Mouse (Mus musculus) lung, postnatal 14 days (tissue): Measurements from ENCODE around the gene Dagla.
A peak's percentile ranks its signal among the peaks of the same experiment; 100 is the strongest.

ENCODE experiments used
- DNase-seq: peaks from one replicate; pipeline ENCODE4 v3.0.0; 2021

The Dagla gene

GRCm38 (mm10) chr19:10278669-10279324 lies 25.9 kb downstream of the Dagla start:
- no peak for DNase-seq

- DNase-seq = peak; percentile 72
Measured at GRCm38 (mm10) chr19:10277759-10278158, 26.9 kb downstream of the Dagla start.

DNA sequence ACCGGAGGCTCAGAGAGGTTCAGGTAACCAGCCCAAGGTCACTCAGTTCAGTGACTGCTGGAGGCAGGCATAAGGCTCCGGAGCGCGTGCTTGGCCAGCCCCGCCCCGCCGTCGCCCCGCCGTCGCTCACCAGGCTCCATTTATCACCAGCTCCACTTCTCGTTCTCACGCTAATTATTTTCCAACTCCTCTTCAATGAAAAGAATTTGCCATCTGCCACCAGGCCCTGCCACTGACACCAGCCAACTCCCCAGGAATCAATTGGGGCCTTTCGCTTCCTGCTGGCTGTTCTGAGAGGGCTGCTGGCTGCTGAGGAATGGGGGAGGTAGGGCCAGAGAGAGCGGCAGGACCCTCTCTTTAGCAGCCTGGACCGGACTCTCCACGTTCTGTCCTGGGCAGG lies 27.3 kb downstream of the Dagla start:
- no peak for DNase-seq

- DNase-seq = no peak
Measured at GRCm38 (mm10) chr19:10276483-10277144, 28.1 kb downstream of the Dagla start.

GRCm38 (mm10) chr19:10274056-10274455 lies 30.6 kb downstream of the Dagla start:
- DNase-seq = no peak

DNA sequence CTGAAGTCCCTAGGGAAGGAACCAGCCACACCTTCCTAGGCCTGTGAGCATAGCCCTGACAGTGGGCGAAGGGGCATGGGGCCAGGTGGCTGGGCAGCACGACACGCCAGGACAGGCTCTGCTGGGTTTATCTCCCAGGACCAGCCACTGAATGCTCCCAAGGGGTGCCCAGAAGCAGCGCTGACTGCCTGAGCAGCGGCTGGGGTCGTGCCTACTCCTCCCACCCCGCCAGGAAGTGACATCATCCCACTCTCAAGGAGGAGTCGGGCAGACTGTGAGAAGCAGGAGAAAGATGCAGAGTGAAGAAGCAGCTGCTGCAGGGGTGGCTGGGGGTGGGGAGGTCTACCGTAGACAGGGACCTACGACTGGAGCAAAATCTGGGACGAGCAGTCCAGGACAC lies 31.9 kb downstream of the Dagla start:
- no peak for DNase-seq

- no peak for DNase-seq
Measured at GRCm38 (mm10) chr19:10271592-10271991, 33.1 kb downstream of the Dagla start.

GRCm38 (mm10) chr19:10270356-10270755 lies 34.3 kb downstream of the Dagla start:
- no peak for DNase-seq

- no peak for DNase-seq
Measured at GRCm38 (mm10) chr19:10268851-10269250, 35.8 kb downstream of the Dagla start.

DNA sequence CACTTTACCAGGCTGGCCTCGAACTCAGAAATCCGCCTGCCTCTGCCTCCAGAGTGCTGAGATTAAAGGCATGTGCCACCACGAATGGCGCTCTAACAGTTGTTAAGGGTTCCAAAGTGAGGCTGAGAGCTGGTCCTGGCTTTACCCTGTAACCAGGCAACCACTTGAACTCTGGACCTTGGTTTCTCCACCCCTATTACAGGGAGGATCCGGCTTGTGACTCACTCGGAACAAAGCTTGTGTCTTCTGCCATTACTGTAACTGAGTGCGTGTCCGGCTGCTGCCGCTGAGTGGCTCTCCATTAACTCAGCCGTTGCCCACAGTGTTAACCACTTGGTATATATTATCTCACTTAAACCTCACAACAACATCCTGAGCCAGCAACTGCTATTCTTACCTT lies 36.7 kb downstream of the Dagla start:
- DNase-seq = no peak

- DNase-seq = no peak
Measured at GRCm38 (mm10) chr19:10267057-10267456, 37.6 kb downstream of the Dagla start.

- peak; percentile 92 for DNase-seq
Measured at GRCm38 (mm10) chr19:10266196-10266850, 38.4 kb downstream of the Dagla start.

DNA sequence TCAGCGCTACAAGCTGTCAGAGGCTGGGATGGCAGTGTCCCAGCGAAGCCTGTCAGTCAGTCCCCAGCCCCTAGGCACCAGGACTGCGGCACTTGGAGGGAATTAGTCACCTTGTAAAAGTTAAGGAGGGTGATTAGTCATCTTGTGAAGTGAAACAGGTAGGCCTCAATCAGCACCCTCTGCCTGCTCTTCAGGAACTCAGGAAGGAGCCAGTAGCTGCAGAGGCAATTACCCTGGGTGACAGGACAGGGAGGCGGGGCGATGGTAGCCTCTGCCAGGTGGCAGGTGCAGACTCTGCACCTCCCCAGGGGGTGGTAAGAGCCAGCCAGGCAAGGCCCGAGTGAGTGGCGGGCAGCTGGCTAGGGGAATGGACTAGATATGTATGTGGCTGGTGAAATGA lies 43.3 kb downstream of the Dagla start:
- DNase-seq = no peak

GRCm38 (mm10) chr19:10258279-10259011 lies 46.2 kb downstream of the Dagla start:
- peak; percentile 89 for DNase-seq

DNA sequence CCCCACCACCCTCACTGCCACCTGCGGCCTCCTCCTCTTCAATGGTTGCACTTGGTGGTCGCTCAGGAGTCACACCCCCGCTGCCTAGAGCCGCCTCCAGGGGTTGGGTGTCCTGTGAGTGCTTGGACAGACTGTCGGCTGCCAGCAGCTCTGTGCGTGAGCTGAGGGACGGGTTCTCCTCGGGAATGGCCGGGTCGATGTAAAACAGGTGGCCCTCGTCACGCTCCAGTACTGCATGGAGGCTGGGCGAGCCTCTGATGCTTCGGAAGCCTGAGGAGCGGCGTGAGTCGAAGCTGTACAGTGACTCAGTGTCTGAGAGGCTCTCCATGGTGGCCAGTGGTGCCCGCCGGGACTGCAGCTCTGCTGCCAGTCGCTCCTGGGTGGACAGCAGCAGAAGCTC lies 56.5 kb downstream of the Dagla start:
- peak; percentile 24 for DNase-seq

- no peak for DNase-seq
Measured at GRCm38 (mm10) chr19:10247165-10247564, 57.5 kb downstream of the Dagla start.

DNA sequence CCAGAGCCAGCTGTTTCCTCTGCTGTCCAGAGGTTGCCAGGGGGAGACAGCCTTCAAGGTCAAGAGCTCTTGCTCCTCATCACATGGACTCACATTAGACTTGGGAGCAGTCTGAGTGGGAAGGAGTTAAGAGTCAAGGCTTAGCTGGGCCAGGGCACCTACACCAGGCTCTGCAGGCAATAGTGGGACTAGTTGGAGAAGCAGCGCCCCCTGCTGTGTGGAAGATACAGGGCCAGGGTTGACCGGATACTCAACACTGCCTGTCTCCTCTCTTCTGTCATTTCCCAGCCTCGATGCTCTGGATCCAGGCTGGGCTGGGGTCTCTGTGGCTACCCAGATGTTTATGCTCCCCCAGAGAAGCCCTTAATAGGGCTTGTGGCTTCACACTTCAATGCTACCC lies 60.5 kb downstream of the Dagla start:
- DNase-seq = peak; percentile 73

DNA sequence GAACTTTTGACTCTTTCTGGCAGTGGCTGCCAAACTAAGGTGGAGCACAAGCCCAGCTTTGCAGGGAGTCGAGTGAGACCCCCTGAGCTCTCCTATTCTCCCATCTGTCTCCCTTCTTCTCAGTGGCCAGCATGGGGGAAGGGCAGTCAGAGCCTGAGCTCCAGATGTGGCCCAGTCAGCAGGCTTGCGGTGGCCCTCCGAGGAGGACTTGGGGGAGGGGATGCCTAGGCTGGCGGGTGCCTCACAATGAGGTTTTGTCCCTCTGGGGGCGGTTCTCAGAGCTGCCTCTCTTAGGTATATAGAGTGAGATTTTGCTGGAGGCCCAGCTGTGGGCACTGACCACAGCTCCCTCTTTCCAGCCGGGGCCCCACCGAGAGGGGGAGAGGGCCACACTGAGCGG lies 61.8 kb downstream of the Dagla start:
- DNase-seq = no peak

GRCm38 (mm10) chr19:10240654-10241305 lies 63.9 kb downstream of the Dagla start, which contains the start of gene Myrf:
Gene Myrf, minus strand, starts transcription at chr19:10240748.
- DNase-seq = peak; percentile 86

GRCm38 (mm10) chr19:10239975-10240653 lies 64.6 kb downstream of the Dagla start:
- DNase-seq = no peak

DNA sequence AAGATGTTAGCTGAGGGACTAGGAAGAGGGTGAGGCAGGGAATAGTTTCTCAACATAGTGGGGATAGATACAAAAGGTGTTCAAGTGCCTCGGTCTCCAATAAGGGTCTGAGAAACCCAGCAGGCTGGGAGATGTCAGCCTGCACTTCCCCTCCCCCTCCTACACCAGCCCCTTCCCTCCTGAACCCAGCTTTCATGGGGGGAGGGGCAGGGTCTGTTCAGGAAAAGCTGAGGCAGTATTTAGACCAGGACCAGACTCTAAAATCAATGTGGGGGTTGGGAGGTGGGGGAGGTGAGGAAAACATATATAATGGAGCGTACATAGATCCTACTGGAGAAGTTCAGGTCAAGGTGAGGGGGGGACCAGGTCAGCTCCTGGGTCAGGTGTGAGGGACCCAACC lies 65.3 kb downstream of the Dagla start:
- DNase-seq = no peak

DNA sequence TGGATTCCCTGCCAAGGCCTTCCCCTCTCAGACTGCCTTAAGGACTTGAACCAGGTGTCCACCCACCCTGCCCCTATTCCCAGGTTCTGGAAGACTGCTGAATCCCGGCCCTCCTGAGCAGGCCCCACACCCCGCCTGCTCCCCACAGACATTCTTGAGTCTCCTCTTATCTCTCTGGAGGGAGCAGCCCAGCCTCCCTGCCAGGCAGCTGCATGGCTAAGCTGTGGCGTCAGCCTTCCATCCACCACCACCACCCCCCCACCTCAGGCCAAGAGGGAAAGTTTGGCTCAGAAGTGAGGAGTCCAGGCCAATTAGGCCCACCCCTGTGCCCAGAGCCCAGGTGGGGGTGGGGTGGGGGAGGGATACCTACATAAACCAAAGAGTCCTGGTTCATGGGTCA lies 66.2 kb downstream of the Dagla start:
- DNase-seq = no peak
